Mouse (Mus musculus) MEL (cell line): ENCODE measurements around the gene Hspg2.

Experiments
- CTCF ChIP-seq, 3 experiments: IDR thresholded peaks in 2 of 3; conservative IDR thresholded peaks in 1 of 3; 2 replicates each; pipeline ENCODE4 v1.5.1; 2011 to 2012; ENCODE audit warnings: low read length in 3 of 3, low read depth in 2 of 3, mild to moderate bottlenecking in 2 of 3, improper control_type of control experiment in 1 of 3, inconsistent platforms in 1 of 3, mixed read lengths in 1 of 3, moderate library complexity in 1 of 3; ENCODE audit not compliant: control insufficient read depth in 1 of 3, insufficient read depth in 1 of 3, poor library complexity in 1 of 3, severe bottlenecking in 1 of 3
- KAT2A ChIP-seq: conservative IDR thresholded peaks from 2 replicates; pipeline ENCODE4 v1.6.1; 2012; ENCODE audit warnings: low read depth, low read length, improper control_type of control experiment, inconsistent platforms
- MAX ChIP-seq: IDR thresholded peaks from 2 replicates; pipeline ENCODE4 v1.6.1; 2011; ENCODE audit warnings: low read length, improper control_type of control experiment
- MEF2A ChIP-seq: IDR thresholded peaks from 2 replicates; pipeline ENCODE4 v1.6.1; 2014; ENCODE audit warnings: low read depth, mild to moderate bottlenecking, inconsistent platforms, low read length, improper control_type of control experiment; ENCODE audit not compliant: poor library complexity, insufficient replicate concordance, severe bottlenecking; ENCODE audit errors: extremely low read depth
- MXI1 ChIP-seq: IDR thresholded peaks from 2 replicates; pipeline ENCODE4 v1.6.1; 2011; ENCODE audit warnings: mild to moderate bottlenecking, low read depth, low read length, improper control_type of control experiment
- POLR2A ChIP-seq, 2 experiments: IDR thresholded peaks; 2 replicates each; pipeline ENCODE4 v1.6.1; 2011 to 2012; ENCODE audit warnings: low read length in 2 of 2, mild to moderate bottlenecking in 2 of 2, control low read depth in 1 of 2, improper control_type of control experiment in 1 of 2, low read depth in 1 of 2, moderate library complexity in 1 of 2; ENCODE audit not compliant: control insufficient read depth in 1 of 2, insufficient read depth in 1 of 2, poor library complexity in 1 of 2
- TAL1 ChIP-seq: IDR thresholded peaks from 2 replicates; pipeline ENCODE4 v1.6.1; 2012; ENCODE audit warnings: mild to moderate bottlenecking, inconsistent platforms, low read length, moderate library complexity, mixed read lengths
- UBTF ChIP-seq: IDR thresholded peaks from 2 replicates; pipeline ENCODE4 v1.6.1; 2012; ENCODE audit warnings: low read depth, mild to moderate bottlenecking, inconsistent platforms, low read length, improper control_type of control experiment, moderate library complexity, borderline replicate concordance; ENCODE audit not compliant: insufficient read depth
- USF1 ChIP-seq: IDR thresholded peaks from 2 replicates; pipeline ENCODE4 v1.6.1; 2014; ENCODE audit warnings: low read depth, mild to moderate bottlenecking, inconsistent platforms, low read length, improper control_type of control experiment, moderate library complexity
- ZKSCAN1 ChIP-seq: IDR thresholded peaks from 2 replicates; pipeline ENCODE4 v1.6.1; 2012; ENCODE audit warnings: low read depth, mild to moderate bottlenecking, inconsistent platforms, low read length, improper control_type of control experiment, moderate library complexity

GRCm38 (mm10) chr4:137607023-137607422, 138.5 kb downstream of the Hspg2 start:
- TF ChIP-seq USF1 (no peak), MAX (no peak), ZKSCAN1 (no peak), TAL1 (no peak), MXI1 (no peak), CTCF (IDR thresholded peaks at IDR 0.05 in 2 of 3, conservative IDR thresholded peaks at IDR 0.05 in 1 of 3; ENCODE audit: control insufficient read depth in 1 of 3, insufficient read depth in 1 of 3, low read depth in 2 of 3, low read length in 3 of 3, poor library complexity in 1 of 3, severe bottlenecking in 1 of 3) (no peak), UBTF (no peak), KAT2A (no peak), POLR2A (IDR thresholded peaks at IDR 0.05; ENCODE audit: control insufficient read depth in 1 of 2, insufficient read depth in 1 of 2, low read depth in 1 of 2, low read length in 2 of 2, poor library complexity in 1 of 2) (no peak), MEF2A (no peak)
